Mouse (Mus musculus): Measurements from ENCODE around the gene Gldc.

- no peak for TF ChIP-seq CTCF (IDR thresholded peaks at IDR 0.05; ENCODE audit: low read depth, low read length)
- TF ChIP-seq GATA2 (IDR thresholded peaks at IDR 0.05; ENCODE audit: borderline replicate concordance, low read depth, low read length): no peak
- no peak for TF ChIP-seq TAL1 (conservative IDR thresholded peaks at IDR 0.05; ENCODE audit: low read depth, low read length)
Observed at GRCm38 (mm10) chr19:30105045-30105842, 70.0 kb downstream of the Gldc start.

Data from G1E (cell line).